8 mouse cellular contexts compared by ENCODE assay signal in the genomic region with DNA sequence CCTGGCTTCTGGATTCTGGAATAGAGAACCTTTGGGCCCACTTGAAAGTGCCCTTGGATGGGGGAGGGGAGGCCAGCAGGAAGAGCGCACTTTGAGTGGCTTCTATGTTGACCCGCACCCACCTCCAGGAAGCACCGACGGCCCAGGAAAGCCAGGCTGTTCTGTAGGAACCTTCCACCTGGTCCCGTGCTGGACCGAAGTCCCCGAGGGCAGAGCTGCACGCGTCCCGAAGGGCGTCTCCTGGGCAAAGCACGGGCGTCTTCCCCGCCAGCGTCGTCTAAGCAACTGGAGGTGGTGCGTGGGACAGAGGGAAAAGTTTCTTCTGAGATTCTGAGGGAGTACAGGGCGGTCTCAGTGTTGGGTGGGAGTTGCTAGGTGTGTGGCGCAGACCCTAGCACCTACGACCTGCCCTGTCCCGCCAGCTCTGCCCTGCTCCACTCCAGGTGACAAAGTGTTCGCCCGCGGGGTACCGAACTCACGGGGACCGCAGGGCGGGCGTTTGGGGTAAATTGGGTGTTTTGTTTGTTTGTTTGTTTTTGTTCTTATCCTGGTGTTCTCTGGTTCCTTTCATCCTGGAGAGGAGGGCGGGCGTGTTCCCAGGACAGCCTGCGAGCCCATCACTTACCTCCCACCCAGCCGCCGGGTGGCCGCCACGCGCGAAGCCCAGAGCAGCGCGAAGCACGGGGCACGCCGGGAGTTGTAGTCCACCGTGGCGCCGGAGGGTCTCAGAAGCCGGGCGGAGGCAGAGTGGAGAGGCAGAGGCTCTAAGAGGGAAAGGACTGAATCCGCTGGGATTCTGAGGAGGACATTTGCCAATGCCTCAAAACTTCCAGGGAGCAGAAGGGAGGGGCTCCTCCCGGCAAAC. TPM values are rescaled to one million over a fixed set of nuclear protein-coding genes. Genes with fewer than 3 reads are reported as not detected.
DNase-seq lines count a peak whose midpoint lies in the region; ATAC-seq and TF ChIP-seq lines count a peak whose summit lies in the region.

A gene (minus strand): TSS at position 782 of the 865 bp plus-strand sequence.

- no peak for TF ChIP-seq POLR2A in kidney, adult 2 months (IDR thresholded peaks at IDR 0.05; ENCODE audit: low read depth, low read length)
- no peak for TF ChIP-seq POLR2A in myocyte (IDR thresholded peaks at IDR 0.05; ENCODE audit: insufficient read length, low read depth)

- peak within 1 kb of the TSS; percentile 64 for H3K9ac ChIP-seq in embryonic facial prominence, embryonic 14.5 days (ENCODE audit: low read depth, low read length)
- peak within 1 kb of the TSS; percentile 57 for H3K9ac ChIP-seq in liver, embryonic 12.5 days
- H3K9ac ChIP-seq in stomach, postnatal 0 days (ENCODE audit: low read length): peak within 1 kb of the TSS; percentile 57

- H3K79me2 ChIP-seq in myocyte (ENCODE audit: control insufficient read depth, insufficient read depth): no peaks in the 10 kb centered on the region

- 2% methylated on average over 49 of the region's 50 CpGs for WGBS in embryonic facial prominence, embryonic 14.5 days
- WGBS in kidney, adult 2 months: 2% methylated on average over 50 of the region's 50 CpGs
- 4% methylated on average over 50 of the region's 50 CpGs for WGBS in liver, embryonic 12.5 days (ENCODE audit: insufficient replicate concordance)
- WGBS in stomach, postnatal 0 days: under 1% methylated on average over 50 of the region's 50 CpGs

- no peak for TF ChIP-seq EP300 in stomach, postnatal 0 days (optimal IDR thresholded peaks at IDR 0.05)

- no peaks in the 10 kb centered on the region for H3K27me3 ChIP-seq in embryonic facial prominence, embryonic 14.5 days (replicated peaks; ENCODE audit: control insufficient read depth, insufficient read depth, low read length)
- H3K27me3 ChIP-seq in kidney, adult 2 months (replicated peaks; ENCODE audit: control insufficient read depth, insufficient read depth, low read length): no peaks in the 10 kb centered on the region
- peaks cover 35% of the 10 kb centered on the region for H3K27me3 ChIP-seq in liver, embryonic 12.5 days (replicated peaks)
- no peaks in the 10 kb centered on the region for H3K27me3 ChIP-seq in myocyte (ENCODE audit: control insufficient read depth, insufficient read depth, insufficient read length)
- H3K27me3 ChIP-seq in stomach, postnatal 0 days (ENCODE audit: control insufficient read depth, insufficient read depth, low read length): no peaks in the 10 kb centered on the region

- H3K4me3 ChIP-seq in embryonic facial prominence, embryonic 14.5 days (ENCODE audit: low read depth, low read length): peak within 1 kb of the TSS; percentile 56
- H3K4me3 ChIP-seq in kidney, adult 2 months (ENCODE audit: insufficient read depth, low read depth, low read length): peak within 1 kb of the TSS; percentile 58
- H3K4me3 ChIP-seq in liver, embryonic 12.5 days: peak within 1 kb of the TSS; percentile 55
- no peak within 1 kb of the TSS for H3K4me3 ChIP-seq in myocyte
- peak within 1 kb of the TSS; percentile 47 for H3K4me3 ChIP-seq in stomach, postnatal 0 days (ENCODE audit: low read depth, low read length)

- peak within 1 kb of the TSS; percentile 93 for H3K4me2 ChIP-seq in embryonic facial prominence, embryonic 14.5 days (ENCODE audit: low read depth, low read length)
- H3K4me2 ChIP-seq in liver, embryonic 12.5 days: peak within 1 kb of the TSS; percentile 76
- H3K4me2 ChIP-seq in myocyte (ENCODE audit: low read depth): peak within 1 kb of the TSS; percentile 30
- H3K4me2 ChIP-seq in stomach, postnatal 0 days (replicated peaks; ENCODE audit: low read depth): peak within 1 kb of the TSS; percentile 94

- TF ChIP-seq CTCF in kidney, adult 2 months (conservative IDR thresholded peaks at IDR 0.05; ENCODE audit: insufficient read depth, insufficient read length, low read depth, low read length): no peak
- TF ChIP-seq CTCF in stomach, postnatal 0 days (IDR thresholded peaks at IDR 0.05; ENCODE audit: low read depth): peak; percentile 25; the same call in 1 of the 2 replicates

- H3K27ac ChIP-seq in embryonic facial prominence, embryonic 14.5 days (replicated peaks; ENCODE audit: low read depth, low read length): peak within 1 kb of the TSS; percentile 22; the same call in 1 of the 2 replicates
- H3K27ac ChIP-seq in kidney, adult 2 months (ENCODE audit: insufficient read depth, low read depth, low read length): no peak within 1 kb of the TSS
- H3K27ac ChIP-seq in liver, embryonic 12.5 days: no peak within 1 kb of the TSS
- 0 out of 2 replicates have a peak within 1 kb of the TSS, but pooled peaks have one; percentile 13 for H3K27ac ChIP-seq in stomach, postnatal 0 days (replicated peaks)

- no peaks in the 10 kb centered on the region for H3K9me3 ChIP-seq in embryonic facial prominence, embryonic 14.5 days (ENCODE audit: control insufficient read depth, low read length)
- H3K9me3 ChIP-seq in liver, embryonic 12.5 days (replicated peaks): no peaks in the 10 kb centered on the region
- H3K9me3 ChIP-seq in stomach, postnatal 0 days (ENCODE audit: control insufficient read depth, low read length): no peaks in the 10 kb centered on the region

- no peak for DNase-seq in cerebellum, adult 9-10 months
- peak; percentile 92 for DNase-seq in embryonic facial prominence, embryonic 14.5 days (ENCODE audit: low spot score)
- DNase-seq in heart, adult 9 months (ENCODE audit: low spot score in 2 of 2): peak; percentile 58 to 59
- DNase-seq in kidney, adult 2 months: peak; percentile 20
- peak; percentile 63 for DNase-seq in stomach, postnatal 0 days (ENCODE audit: low spot score)

- no peaks in the 10 kb centered on the region for H3K4me1 ChIP-seq in embryonic facial prominence, embryonic 14.5 days (ENCODE audit: control insufficient read depth, insufficient read depth, low read length)
- no peaks in the 10 kb centered on the region; the same call in 1 of the 2 replicates for H3K4me1 ChIP-seq in kidney, adult 2 months (ENCODE audit: control insufficient read depth, insufficient read depth, low read length)
- peaks cover 26% of the 10 kb centered on the region for H3K4me1 ChIP-seq in liver, embryonic 12.5 days
- peaks cover 2% of the 10 kb centered on the region; the same call in 1 of the 2 replicates for H3K4me1 ChIP-seq in stomach, postnatal 0 days (replicated peaks; ENCODE audit: control insufficient read depth, insufficient read depth)

- H3K36me3 ChIP-seq in embryonic facial prominence, embryonic 14.5 days (ENCODE audit: control insufficient read depth, insufficient read depth, low read length): no peaks in the 10 kb centered on the region
- H3K36me3 ChIP-seq in kidney, adult 2 months (ENCODE audit: control insufficient read depth, insufficient read depth, low read length): no peaks in the 10 kb centered on the region
- no peaks in the 10 kb centered on the region for H3K36me3 ChIP-seq in liver, embryonic 12.5 days
- H3K36me3 ChIP-seq in myocyte (ENCODE audit: control insufficient read depth, insufficient read depth): no peaks in the 10 kb centered on the region
- H3K36me3 ChIP-seq in stomach, postnatal 0 days (ENCODE audit: control insufficient read depth, insufficient read depth, low read length): no peaks in the 10 kb centered on the region

- H3ac ChIP-seq in myocyte (ENCODE audit: control insufficient read depth, insufficient read length): no peak within 1 kb of the TSS

- ATAC-seq in cerebellum, adult (ENCODE audit: insufficient number of reproducible peaks, low FRiP score, low TSS enrichment): 0 out of 2 replicates have a peak, but pooled peaks have one; percentile 13
- ATAC-seq in embryonic facial prominence, embryonic 14.5 days (ENCODE audit: low read depth): peak; percentile 92
- ATAC-seq in liver, embryonic 12.5 days: peak; percentile 65
- ATAC-seq in stomach, postnatal 0 days (ENCODE audit: low FRiP score, low TSS enrichment): peak; percentile 73

TF ChIP-seq in myocyte, 11 proteins besides CTCF, POLR2A, EP300 and RAD21:
- TF ChIP-seq SRF (IDR thresholded peaks at IDR 0.05; ENCODE audit: control insufficient read depth, insufficient read length, low read depth) (no peak), TCF12 (IDR thresholded peaks at IDR 0.05; ENCODE audit: insufficient read depth, poor library complexity, severe bottlenecking) (no peak), TCF3 (IDR thresholded peaks at IDR 0.05; ENCODE audit: insufficient read length, low read depth) (no peak), MYOD1 (IDR thresholded peaks at IDR 0.05; ENCODE audit: control insufficient read depth in 1 of 3, insufficient read length in 2 of 3, low read depth in 2 of 3) (no peak), CEBPB (IDR thresholded peaks at IDR 0.05; ENCODE audit: insufficient read depth, poor library complexity, severe bottlenecking) (no peak), POLR2AphosphoS2 (IDR thresholded peaks at IDR 0.05; ENCODE audit: insufficient read length, low read depth) (no peak), MAX (IDR thresholded peaks at IDR 0.05; ENCODE audit: low read depth) (no peak), REST (IDR thresholded peaks at IDR 0.05; ENCODE audit: insufficient read depth, insufficient read length) (no peak), USF1 (IDR thresholded peaks at IDR 0.05; ENCODE audit: low read depth) (no peak), MYOG (IDR thresholded peaks at IDR 0.05; ENCODE audit: control insufficient read depth in 1 of 3, insufficient read depth in 1 of 3, insufficient read length in 2 of 3, low read depth in 2 of 3) (no peak), E2F4 (IDR thresholded peaks at IDR 0.05; ENCODE audit: insufficient read depth) (no peak)

RNA-seq across cellular contexts. Expression of the gene that starts here (rescaled TPM):
- 1.3 and 1.4 TPM in 2 replicates for polyA plus RNA-seq in embryonic facial prominence, embryonic 14.5 days (2014; fragmentation: Nextera tagmentation; extraction: Ambion mirVana)
- 0.11 and 0.27 TPM in 2 replicates for polyA plus RNA-seq in kidney, adult 2 months (2012; rRNA removed)
- 0.32 and 0.46 TPM in 2 replicates for polyA plus RNA-seq in liver, embryonic 12.5 days (2016; fragmentation: Nextera tagmentation; extraction: Ambion mirVana)
- not detected for polyA plus RNA-seq in myocyte (2012; fragmentation: generic; extraction: Trizol)
- 0.45 and 0.64 TPM in 2 replicates for polyA plus RNA-seq in stomach, postnatal 0 days (2015; fragmentation: Nextera tagmentation; extraction: Ambion mirVana)

Comparison
In these comparisons a context has a peak if more than half of its experiments do, and no peak if none do; other contexts are left out.
1. Peak in DNase-seq and H3K4me3 ChIP-seq in kidney, adult 2 months; RNA of the gene not detected or under 1 TPM.
2. Peak in ATAC-seq, H3K4me3 ChIP-seq, H3K9ac ChIP-seq and H3K4me2 ChIP-seq in liver, embryonic 12.5 days; RNA of the gene not detected or under 1 TPM.
3. Peak in DNase-seq, ATAC-seq, H3K4me3 ChIP-seq, H3K27ac ChIP-seq, H3K9ac ChIP-seq and H3K4me2 ChIP-seq in stomach, postnatal 0 days; RNA of the gene not detected or under 1 TPM.
4. ATAC-seq: peak in every context shown above with its lines; median percentile 92 in embryonic facial prominence, embryonic 14.5 days; 73 in stomach, postnatal 0 days; 65 in liver, embryonic 12.5 days; 13 in cerebellum, adult.
5. H3K4me2 ChIP-seq: peak in every context shown above with its lines; median percentile 94 in stomach, postnatal 0 days; 93 in embryonic facial prominence, embryonic 14.5 days; 76 in liver, embryonic 12.5 days; 30 in myocyte.